Mouse (Mus musculus) intestine, embryonic 15.5 days (tissue): ENCODE measurements at regions not wholly inside any gene's neighbourhood (a gene's known extent, or its start where the extent isn't known, plus 50 kb on each side); places are given as distances from the start of the nearest gene placed in this dataset.

Experiments used
- ATAC-seq: fragments of 200-750 bp; cut with Nextera tagmentation; 2 replicates; pipeline ENCODE4 v1.8.0; 2017; ENCODE audit warnings: moderate TSS enrichment, moderate library complexity
- H3K27ac ChIP-seq: fragments of 300-500 bp; sonication (generic); 2 replicates; pipeline ENCODE4 v1.5.1; 2015; ENCODE audit warnings: mild to moderate bottlenecking, inconsistent platforms
- H3K27me3 ChIP-seq: fragments of 300-500 bp; sonication (generic); replicated peaks from 2 replicates; pipeline ENCODE4 v1.6.1; 2015; ENCODE audit warnings: inconsistent platforms
- H3K36me3 ChIP-seq: fragments of 300-500 bp; sonication (generic); 2 replicates; pipeline ENCODE4 v1.6.1; 2015; ENCODE audit warnings: inconsistent platforms
- H3K4me1 ChIP-seq: fragments of 300-500 bp; sonication (generic); replicated peaks from 2 replicates; pipeline ENCODE4 v1.6.1; 2015; ENCODE audit warnings: inconsistent platforms
- H3K4me2 ChIP-seq: fragments of 300-500 bp; sonication (generic); replicated peaks from 2 replicates; pipeline ENCODE4 v1.6.1; 2015; ENCODE audit warnings: mild to moderate bottlenecking, inconsistent platforms
- H3K4me3 ChIP-seq: fragments of 300-500 bp; sonication (generic); replicated peaks from 2 replicates; pipeline ENCODE4 v1.5.1; 2015; ENCODE audit warnings: inconsistent platforms
- H3K9ac ChIP-seq: fragments of 300-500 bp; sonication (generic); 2 replicates; pipeline ENCODE4 v1.6.1; 2015; ENCODE audit warnings: inconsistent platforms
- H3K9me3 ChIP-seq: fragments of 300-500 bp; sonication (generic); 2 replicates; pipeline ENCODE4 v1.6.1; 2016; ENCODE audit warnings: inconsistent platforms
- WGBS: fragments of 180-500 bp; shearing (Covaris S2); methylation state at CpG from one replicate; pipeline ENCODE4 v1.1.7; 2015; 5-methylcytosine and 5-hydroxymethylcytosine counted together

DNA sequence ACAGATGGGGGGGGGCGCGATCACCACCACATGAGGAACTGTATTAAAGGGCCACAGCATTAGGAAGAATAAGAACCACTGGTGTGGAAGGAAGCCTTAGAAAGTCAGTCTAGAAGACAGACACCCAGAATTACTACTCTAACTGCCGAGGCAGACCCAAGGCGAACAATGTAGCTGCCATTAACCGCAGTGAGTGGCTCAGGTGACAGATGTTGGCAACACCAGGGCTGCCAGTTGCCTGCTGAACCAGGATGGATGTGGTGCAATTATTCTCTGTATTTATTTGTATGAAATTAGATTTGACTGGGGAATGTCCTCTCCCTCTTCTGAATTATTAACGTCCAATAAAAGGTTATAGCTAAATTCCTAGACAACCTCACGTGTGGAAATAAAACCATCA, 124.7 kb downstream of the 4930564D02Rik start:
- H3K9me3 ChIP-seq, result no peaks in the 10 kb centered on the region
- H3K27me3 ChIP-seq, result no peaks in the 10 kb centered on the region
- no peak for ATAC-seq
- H3K9ac ChIP-seq, result no peak overlapping the region
- H3K4me2 ChIP-seq, result no peak overlapping the region
- H3K4me3 ChIP-seq, result no peak overlapping the region
- 80% methylated on average over 7 of the region's 7 CpGs for WGBS
- no peak overlapping the region for H3K27ac ChIP-seq
- no peaks in the 10 kb centered on the region for H3K36me3 ChIP-seq
- no peaks in the 10 kb centered on the region for H3K4me1 ChIP-seq

- no peak overlapping the region for H3K4me2 ChIP-seq
- WGBS, result 48% methylated on average over 7 of the region's 7 CpGs
- H3K27me3 ChIP-seq, result no peaks in the 10 kb centered on the region
- no peaks in the 10 kb centered on the region for H3K9me3 ChIP-seq
- ATAC-seq, result no peak
- no peak overlapping the region for H3K27ac ChIP-seq
- no peak overlapping the region for H3K4me3 ChIP-seq
- no peak overlapping the region for H3K9ac ChIP-seq
- no peaks in the 10 kb centered on the region for H3K36me3 ChIP-seq
- H3K4me1 ChIP-seq, result no peaks in the 10 kb centered on the region
Measured at GRCm38 (mm10) chr3:105191830-105192229, 125.2 kb downstream of the 4930564D02Rik start.

DNA sequence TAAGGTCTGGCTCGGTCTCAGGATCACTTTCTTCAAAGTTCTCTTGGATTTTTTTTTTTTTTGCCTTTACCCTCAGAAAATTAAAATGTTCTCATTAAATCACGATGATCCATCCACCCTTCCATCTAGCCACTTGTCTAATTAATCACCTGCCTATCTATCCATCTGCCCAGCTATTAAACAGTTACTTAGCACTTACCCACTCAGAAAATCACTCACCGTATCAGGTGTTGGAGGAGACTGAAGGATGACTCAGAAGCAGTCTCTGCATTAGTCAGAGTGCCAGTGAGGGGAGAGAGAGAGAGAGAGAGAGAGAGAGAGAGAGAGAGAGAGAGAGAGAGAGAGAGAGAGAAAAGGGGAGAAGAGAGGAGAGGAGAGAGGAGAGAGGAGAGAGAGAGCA, 134.1 kb downstream of the 4930564D02Rik start:
- Histone ChIP-seq H3K9ac (no peak overlapping the region), H3K27me3 (no peaks in the 10 kb centered on the region), H3K27ac (no peak overlapping the region), H3K4me3 (no peak overlapping the region), H3K4me2 (no peak overlapping the region), H3K4me1 (no peaks in the 10 kb centered on the region), H3K36me3 (no peaks in the 10 kb centered on the region), H3K9me3 (no peaks in the 10 kb centered on the region)
- no peak for ATAC-seq
- WGBS, result 85% methylated on average over 3 of the region's 3 CpGs

- Histone ChIP-seq H3K4me1 (no peaks in the 10 kb centered on the region), H3K9ac (no peak overlapping the region), H3K36me3 (no peaks in the 10 kb centered on the region), H3K4me3 (no peak overlapping the region), H3K27me3 (no peaks in the 10 kb centered on the region), H3K4me2 (no peak overlapping the region), H3K27ac (no peak overlapping the region), H3K9me3 (no peaks in the 10 kb centered on the region)
- 60% methylated on average over 5 of the region's 5 CpGs for WGBS
- no peak for ATAC-seq
Measured at GRCm38 (mm10) chr3:105209164-105209563, 142.5 kb downstream of the 4930564D02Rik start.

DNA sequence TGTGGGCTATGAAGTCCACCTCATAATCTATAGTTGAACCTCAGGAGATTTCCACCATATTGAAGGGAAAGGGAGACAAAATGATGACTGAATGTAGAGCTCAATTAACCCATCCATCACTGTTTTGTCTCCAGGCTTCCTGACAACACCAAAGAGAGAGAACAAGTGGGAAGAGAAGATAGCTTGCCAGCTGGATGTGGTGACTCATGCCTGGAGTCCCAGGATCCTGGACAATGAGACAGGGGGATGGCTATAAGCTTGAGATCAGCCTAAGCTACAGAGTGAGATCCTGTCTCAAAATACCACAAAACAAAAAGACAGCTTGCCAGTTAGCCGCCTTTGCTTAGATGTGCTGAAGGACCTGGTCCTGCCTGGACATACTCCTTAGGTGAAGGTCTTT, 144.4 kb downstream of the 4930564D02Rik start:
- WGBS, result 89% methylated on average over 1 of the region's 1 CpGs
- Histone ChIP-seq H3K27ac (no peak overlapping the region), H3K4me1 (no peaks in the 10 kb centered on the region), H3K4me2 (no peak overlapping the region), H3K27me3 (no peaks in the 10 kb centered on the region), H3K9me3 (no peaks in the 10 kb centered on the region), H3K36me3 (no peaks in the 10 kb centered on the region), H3K4me3 (no peak overlapping the region), H3K9ac (no peak overlapping the region)
- no peak for ATAC-seq

- no peak overlapping the region for H3K4me3 ChIP-seq
- no peaks in the 10 kb centered on the region for H3K27me3 ChIP-seq
- ATAC-seq, result no peak
- no peak overlapping the region for H3K27ac ChIP-seq
- H3K4me1 ChIP-seq, result no peaks in the 10 kb centered on the region
- no peak overlapping the region for H3K9ac ChIP-seq
- H3K9me3 ChIP-seq, result no peaks in the 10 kb centered on the region
- H3K36me3 ChIP-seq, result no peaks in the 10 kb centered on the region
- 68% methylated on average over 3 of the region's 3 CpGs for WGBS
- no peak overlapping the region for H3K4me2 ChIP-seq
Measured at GRCm38 (mm10) chr3:105211726-105212125, 145.1 kb downstream of the 4930564D02Rik start.

DNA sequence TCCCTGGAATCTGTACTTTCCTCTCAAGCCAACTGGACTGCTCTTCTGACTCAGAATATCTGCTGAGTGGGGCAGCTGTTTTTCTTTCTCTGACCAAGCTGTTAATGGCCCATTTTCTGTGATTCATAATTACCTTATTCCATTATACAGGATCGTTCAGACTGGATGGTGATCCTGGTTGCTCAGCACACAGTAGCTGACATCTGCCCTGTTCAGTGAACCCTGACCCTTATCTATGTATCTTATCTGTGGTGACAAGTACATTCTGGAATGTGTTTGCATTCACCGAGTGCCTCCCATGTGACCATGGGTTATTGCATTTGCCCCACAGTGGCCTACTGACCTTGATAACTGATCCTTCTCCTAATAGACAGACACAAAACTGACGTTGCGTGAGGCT, 148.2 kb downstream of the 4930564D02Rik start:
- H3K9me3 ChIP-seq, result no peaks in the 10 kb centered on the region
- H3K27ac ChIP-seq, result no peak overlapping the region
- 32% methylated on average over 4 of the region's 4 CpGs for WGBS
- peak; percentile 69 for ATAC-seq
- no peak overlapping the region for H3K4me3 ChIP-seq
- no peak overlapping the region for H3K9ac ChIP-seq
- no peak overlapping the region for H3K4me2 ChIP-seq
- H3K36me3 ChIP-seq, result no peaks in the 10 kb centered on the region
- no peaks in the 10 kb centered on the region for H3K4me1 ChIP-seq
- H3K27me3 ChIP-seq, result no peaks in the 10 kb centered on the region

GRCm38 (mm10) chr3:105215729-105216128, 149.1 kb downstream of the 4930564D02Rik start:
- WGBS, result 50% methylated on average over 7 of the region's 7 CpGs
- H3K9me3 ChIP-seq, result no peaks in the 10 kb centered on the region
- H3K27ac ChIP-seq, result no peak overlapping the region
- no peak overlapping the region for H3K9ac ChIP-seq
- H3K4me1 ChIP-seq, result no peaks in the 10 kb centered on the region
- H3K36me3 ChIP-seq, result no peaks in the 10 kb centered on the region
- no peaks in the 10 kb centered on the region for H3K27me3 ChIP-seq
- no peak for ATAC-seq
- no peak overlapping the region for H3K4me3 ChIP-seq
- H3K4me2 ChIP-seq, result no peak overlapping the region

DNA sequence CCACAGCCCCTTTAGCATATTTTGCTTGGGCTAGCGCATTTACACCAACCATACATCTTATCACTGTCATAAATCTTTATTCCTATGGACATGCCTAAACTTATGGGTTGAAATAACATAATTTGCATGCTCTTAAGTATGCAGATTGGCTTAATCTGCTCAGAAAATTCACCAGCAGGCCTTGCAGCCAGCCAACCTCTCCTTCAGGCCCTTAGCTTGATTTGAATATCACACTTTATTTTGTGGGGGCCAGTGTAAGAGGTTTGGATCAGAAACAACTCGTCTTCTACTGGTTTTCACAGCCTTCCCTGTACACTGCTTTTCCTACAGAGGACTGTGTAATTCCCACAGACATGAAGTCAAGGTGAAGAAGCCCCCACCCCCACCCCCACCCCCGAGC, 153.0 kb downstream of the 4930564D02Rik start:
- H3K4me1 ChIP-seq, result no peaks in the 10 kb centered on the region
- no peak for ATAC-seq
- no peak overlapping the region for H3K9ac ChIP-seq
- no peak overlapping the region for H3K27ac ChIP-seq
- H3K4me3 ChIP-seq, result no peak overlapping the region
- H3K4me2 ChIP-seq, result no peak overlapping the region
- no peaks in the 10 kb centered on the region for H3K9me3 ChIP-seq
- no peaks in the 10 kb centered on the region for H3K27me3 ChIP-seq
- 73% methylated on average over 3 of the region's 3 CpGs for WGBS
- no peaks in the 10 kb centered on the region for H3K36me3 ChIP-seq

- no peak for ATAC-seq
- H3K4me2 ChIP-seq, result no peak overlapping the region
- H3K36me3 ChIP-seq, result no peaks in the 10 kb centered on the region
- 68% methylated on average over 1 of the region's 1 CpGs for WGBS
- no peak overlapping the region for H3K27ac ChIP-seq
- no peaks in the 10 kb centered on the region for H3K27me3 ChIP-seq
- no peak overlapping the region for H3K9ac ChIP-seq
- H3K9me3 ChIP-seq, result no peaks in the 10 kb centered on the region
- no peak overlapping the region for H3K4me3 ChIP-seq
- no peaks in the 10 kb centered on the region for H3K4me1 ChIP-seq
Measured at GRCm38 (mm10) chr3:105220641-105221040, 154.0 kb downstream of the 4930564D02Rik start.

GRCm38 (mm10) chr3:105222925-105223324, 156.3 kb downstream of the 4930564D02Rik start:
- no peaks in the 10 kb centered on the region for H3K4me1 ChIP-seq
- no peak overlapping the region for H3K4me2 ChIP-seq
- H3K9ac ChIP-seq, result no peak overlapping the region
- H3K27me3 ChIP-seq, result no peaks in the 10 kb centered on the region
- no peaks in the 10 kb centered on the region for H3K9me3 ChIP-seq
- no peaks in the 10 kb centered on the region for H3K36me3 ChIP-seq
- ATAC-seq, result no peak
- WGBS, result 46% methylated on average over 3 of the region's 3 CpGs
- no peak overlapping the region for H3K27ac ChIP-seq
- H3K4me3 ChIP-seq, result no peak overlapping the region

DNA sequence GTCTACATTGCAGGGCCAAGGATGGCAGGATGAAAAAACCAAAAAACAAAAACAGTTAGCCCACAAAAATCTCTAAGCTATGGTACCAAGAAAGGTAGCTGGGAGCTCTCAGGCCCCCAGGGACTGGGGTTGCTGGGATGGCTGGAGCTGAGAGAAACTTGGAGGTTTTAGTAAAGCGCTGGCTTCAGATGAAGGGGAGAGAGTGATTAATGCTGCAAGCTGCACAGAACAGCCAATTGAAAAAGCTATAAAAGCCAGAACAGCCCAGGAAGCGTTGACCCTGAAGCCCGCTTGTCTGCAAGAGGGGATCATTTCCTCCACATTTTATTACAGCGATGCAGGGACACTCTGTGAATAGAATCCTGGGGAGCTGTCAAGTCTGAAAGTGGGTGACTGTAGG, 157.0 kb downstream of the 4930564D02Rik start:
- H3K36me3 ChIP-seq, result no peaks in the 10 kb centered on the region
- ATAC-seq, result no peak
- no peak overlapping the region for H3K9ac ChIP-seq
- H3K4me2 ChIP-seq, result no peak overlapping the region
- H3K4me3 ChIP-seq, result no peak overlapping the region
- H3K27me3 ChIP-seq, result no peaks in the 10 kb centered on the region
- no peaks in the 10 kb centered on the region for H3K4me1 ChIP-seq
- no peaks in the 10 kb centered on the region for H3K9me3 ChIP-seq
- WGBS, result 20% methylated on average over 4 of the region's 4 CpGs
- H3K27ac ChIP-seq, result no peak overlapping the region

GRCm38 (mm10) chr3:105227551-105227950, 160.9 kb downstream of the 4930564D02Rik start:
- Histone ChIP-seq H3K9ac (no peak overlapping the region), H3K4me2 (no peak overlapping the region), H3K4me1 (no peaks in the 10 kb centered on the region), H3K9me3 (no peaks in the 10 kb centered on the region), H3K27ac (no peak overlapping the region), H3K4me3 (no peak overlapping the region), H3K36me3 (no peaks in the 10 kb centered on the region), H3K27me3 (no peaks in the 10 kb centered on the region)
- no peak for ATAC-seq
- 46% methylated on average over 1 of the region's 1 CpGs for WGBS

DNA sequence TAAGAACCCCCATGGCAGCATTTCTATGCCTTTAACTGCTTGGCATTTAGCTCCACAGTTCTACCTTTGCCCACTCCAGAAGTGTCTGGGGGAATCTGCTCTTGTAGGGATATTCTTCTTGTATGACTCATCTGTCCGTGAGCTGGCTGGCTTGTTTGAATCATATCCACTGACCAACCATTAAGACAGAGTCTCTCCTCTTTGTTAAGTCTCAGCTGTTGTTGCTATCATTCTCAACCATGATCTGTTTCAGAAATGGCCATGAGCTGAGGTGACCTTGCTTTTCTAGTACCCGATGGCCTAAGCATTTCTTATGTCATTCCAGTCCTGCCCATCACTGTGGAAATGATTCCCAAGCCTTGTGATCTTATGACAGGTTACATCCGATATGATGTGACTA, 161.8 kb downstream of the 4930564D02Rik start:
- Histone ChIP-seq H3K4me1 (no peaks in the 10 kb centered on the region), H3K27me3 (no peaks in the 10 kb centered on the region), H3K27ac (no peak overlapping the region), H3K9me3 (no peaks in the 10 kb centered on the region), H3K36me3 (no peaks in the 10 kb centered on the region), H3K4me3 (no peak overlapping the region), H3K4me2 (no peak overlapping the region), H3K9ac (no peak overlapping the region)
- ATAC-seq, result no peak
- WGBS, result 69% methylated on average over 3 of the region's 3 CpGs
